Mouse (Mus musculus) heart, adult 2 months (tissue): ENCODE data around the gene Layn.

ENCODE experiments used
- CTCF ChIP-seq: fragments of 200-600 bp; IDR thresholded peaks from 2 replicates; pipeline ENCODE4 v1.8.1; 2022; ENCODE audit warnings: antibody characterized with exemption, mild to moderate bottlenecking, moderate library complexity
- EP300 ChIP-seq: fragments of 200-500 bp; IDR thresholded peaks from 2 replicates; pipeline ENCODE4 v1.6.1; 2011; ENCODE audit warnings: low read depth, low read length, control low read depth; ENCODE audit not compliant: insufficient read depth

DNA sequence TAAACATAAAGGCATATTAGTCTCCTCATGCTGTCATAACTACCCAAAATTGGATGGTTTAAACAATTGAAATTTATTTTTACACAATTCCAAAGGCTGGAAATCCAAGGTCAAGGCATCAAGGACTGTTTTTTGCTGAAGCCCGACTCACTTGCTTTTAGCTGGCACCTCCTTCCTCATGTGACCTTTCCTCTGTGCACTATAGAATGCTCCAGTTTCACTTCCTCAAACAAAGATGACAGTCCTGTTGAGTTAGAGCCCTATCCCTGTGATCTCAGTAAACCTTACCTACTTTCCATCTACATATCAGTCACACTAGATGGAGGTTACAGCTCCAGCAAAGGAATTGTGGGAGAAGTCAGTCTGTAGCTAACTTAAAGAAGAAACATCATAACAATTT, 46.7 kb downstream of the Layn start:
- no peak for TF ChIP-seq EP300
- TF ChIP-seq CTCF = no peak
